Mouse (Mus musculus): ENCODE data around the gene Cyp2a5. TPM values are rescaled to one million over a fixed set of nuclear protein-coding genes. Genes with fewer than 3 reads are reported as not detected.
"Not testable (repeated sequence)": the region's sequence is repeated elsewhere in the genome, so short reads cannot be mapped to it uniquely, and the experiment has no call there.

The Cyp2a5 gene
- total RNA-seq (2021) = not detected

- DNase-seq (ENCODE audit: extremely low spot score in 1 of 2, low spot score in 1 of 2) = not testable (repeated sequence)
These were observed at the start of gene Cyp2a5 for GRCm38 (mm10) chr7:26835059-26835458. Gene Cyp2a5 (plus strand): TSS chr7:26835305.

GRCm38 (mm10) chr7:26786013-26786412, 49.1 kb upstream of the Cyp2a5 start:
- not testable (repeated sequence) for DNase-seq (ENCODE audit: extremely low spot score in 1 of 2, low spot score in 1 of 2)

DNA sequence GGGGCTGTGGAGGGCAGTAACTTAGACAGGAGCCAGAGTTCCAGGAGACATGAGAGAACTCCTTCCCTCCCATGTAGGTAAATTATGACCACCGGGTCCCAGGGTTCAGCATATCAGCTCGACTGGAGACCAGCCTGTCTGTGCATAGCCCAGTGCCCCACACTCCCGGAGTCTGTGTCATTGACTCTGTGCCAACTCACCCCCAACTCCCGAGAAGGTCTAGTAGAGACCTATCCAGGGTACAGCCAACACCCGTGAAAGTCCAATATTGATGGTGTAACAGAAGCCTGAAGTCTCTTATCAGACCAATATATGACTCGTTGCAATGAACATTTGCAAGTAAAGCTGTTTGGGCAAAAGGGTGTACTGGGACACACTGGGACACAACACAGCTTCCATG, 45.1 kb upstream of the Cyp2a5 start:
- no peak for DNase-seq (ENCODE audit: extremely low spot score in 1 of 2, low spot score in 1 of 2)

DNA sequence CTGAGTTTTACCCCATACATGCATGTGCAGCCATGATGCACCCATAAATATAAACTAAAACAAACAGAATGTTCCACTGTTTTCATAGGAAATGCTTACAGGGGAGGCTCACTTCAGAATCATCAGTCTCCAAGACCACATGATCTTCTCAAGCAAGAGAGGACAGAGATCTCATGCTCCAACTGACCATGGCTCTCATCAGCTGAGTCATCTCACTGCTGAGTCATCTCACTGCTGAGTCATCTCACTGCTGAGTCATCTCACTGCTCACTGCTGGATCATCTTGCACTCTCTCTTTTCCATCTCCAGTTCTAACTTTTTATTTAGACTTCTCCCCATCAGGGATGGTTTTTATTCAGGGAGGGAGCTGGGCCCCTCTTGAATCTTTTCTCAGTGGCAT, 35.0 kb upstream of the Cyp2a5 start:
- DNase-seq (ENCODE audit: extremely low spot score in 1 of 2, low spot score in 1 of 2) = no peak

- DNase-seq (ENCODE audit: extremely low spot score in 1 of 2, low spot score in 1 of 2) = no peak
These were observed 34.1 kb upstream of the Cyp2a5 start for GRCm38 (mm10) chr7:26800996-26801395.

DNA sequence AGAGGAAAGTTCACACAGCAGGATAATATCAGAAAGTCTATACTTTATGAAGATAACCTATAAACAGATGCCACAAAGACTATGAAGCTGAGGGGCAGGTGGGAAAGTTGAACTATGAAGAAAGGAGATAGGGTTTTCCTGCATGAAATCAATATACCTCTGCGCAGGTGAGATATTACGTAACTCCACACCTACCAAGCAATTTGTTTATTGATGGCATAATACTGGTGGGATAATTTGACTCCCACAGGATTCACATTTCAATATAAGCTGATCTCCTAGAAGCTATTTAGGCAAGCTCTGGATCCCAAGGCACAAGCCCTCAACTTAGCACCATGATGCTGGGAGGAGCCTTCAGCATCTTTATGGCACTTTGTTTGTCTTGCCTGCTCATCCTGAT, 26.5 kb upstream of the Cyp2a5 start, which contains the start of gene Cyp2g1:
Gene Cyp2g1 (plus strand): TSS at position 301 of the 400 bp plus-strand sequence.
- no peak for DNase-seq (ENCODE audit: extremely low spot score in 1 of 2, low spot score in 1 of 2)

DNA sequence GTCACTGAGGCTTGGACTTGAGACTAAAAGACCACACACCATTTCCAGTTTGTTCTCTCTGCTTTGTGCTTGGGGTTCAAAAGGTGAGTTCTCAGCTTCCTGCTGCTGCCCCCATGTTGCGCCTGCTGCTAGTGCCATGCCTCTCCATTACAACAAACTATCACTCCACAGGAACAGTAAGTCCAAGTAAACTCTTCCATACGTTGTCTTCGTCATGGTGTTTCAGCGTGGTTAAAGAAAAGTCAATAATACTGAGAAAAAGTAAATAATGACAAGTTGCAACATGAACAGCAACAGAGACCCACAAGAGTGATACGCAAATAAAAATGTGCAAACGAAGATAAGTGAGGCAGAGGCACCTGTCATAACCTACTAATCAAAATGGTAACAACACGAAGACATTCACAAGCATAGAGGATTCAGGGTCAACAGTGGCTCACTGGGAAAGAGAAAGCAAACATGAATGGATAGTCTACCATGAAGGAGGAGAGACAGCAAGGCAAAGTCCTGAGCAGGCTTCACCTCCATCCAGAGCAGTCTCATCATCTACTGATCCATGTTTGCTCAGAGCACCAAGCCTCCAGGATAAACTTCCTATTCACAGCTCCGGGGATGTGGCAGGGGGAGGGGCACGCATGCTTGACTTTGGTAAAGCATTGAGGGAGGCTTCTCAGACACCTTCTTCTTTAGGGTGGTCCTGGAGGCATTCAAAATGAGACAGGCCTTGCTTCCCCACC, 3.4 kb upstream of the Cyp2a5 start:
- DNase-seq (ENCODE audit: extremely low spot score in 1 of 2, low spot score in 1 of 2) = not testable (repeated sequence)

DNA sequence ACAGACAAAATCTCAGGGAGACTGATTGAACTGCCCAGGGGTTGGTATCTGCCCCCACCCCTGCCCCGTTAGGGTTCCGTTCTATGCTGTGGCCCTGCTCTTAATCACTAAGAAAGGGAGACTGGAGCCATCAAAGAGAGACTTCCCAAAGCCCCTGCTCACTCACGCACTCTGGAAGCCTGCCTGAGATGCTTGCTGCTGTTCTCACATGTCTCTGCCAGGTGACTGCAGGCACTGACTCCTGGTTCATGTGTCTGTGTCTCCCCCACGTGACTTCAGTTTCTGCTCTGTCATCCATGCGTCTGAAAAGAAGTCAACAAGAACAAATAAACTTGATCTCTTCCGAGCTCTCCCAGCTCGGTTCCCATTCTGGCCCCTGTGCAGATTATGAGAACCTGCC, 2.4 kb upstream of the Cyp2a5 start:
- not testable (repeated sequence) for DNase-seq (ENCODE audit: extremely low spot score in 1 of 2, low spot score in 1 of 2)

GRCm38 (mm10) chr7:26843400-26843799, 8.3 kb downstream of the Cyp2a5 start:
- not testable (repeated sequence) for DNase-seq (ENCODE audit: extremely low spot score in 1 of 2, low spot score in 1 of 2)

- DNase-seq (ENCODE audit: extremely low spot score in 1 of 2, low spot score in 1 of 2) = not testable (repeated sequence)
These were observed 15.0 kb downstream of the Cyp2a5 start for GRCm38 (mm10) chr7:26850063-26850462.

DNA sequence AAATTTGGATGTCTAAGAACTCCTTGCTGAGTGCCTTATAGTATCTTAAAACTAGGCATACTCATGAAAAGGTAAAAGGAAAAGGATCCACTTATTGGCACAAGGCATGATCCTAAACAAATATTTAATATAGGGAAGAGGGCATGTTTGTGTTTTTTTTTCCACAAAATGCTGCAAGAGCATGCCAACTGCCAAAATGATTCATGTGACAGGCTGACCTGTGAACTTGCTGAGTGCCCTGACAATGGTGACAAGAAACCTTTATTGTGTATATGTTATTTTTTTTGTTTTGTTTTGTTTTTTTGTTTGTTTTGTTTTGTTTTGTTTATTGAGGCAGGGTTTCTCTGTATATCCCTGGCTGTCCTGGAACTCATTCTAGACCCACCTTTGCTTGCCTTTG, 43.5 kb downstream of the Cyp2a5 start:
- DNase-seq (ENCODE audit: extremely low spot score in 1 of 2, low spot score in 1 of 2) = not testable (repeated sequence)

- not testable (repeated sequence) for DNase-seq (ENCODE audit: extremely low spot score in 1 of 2, low spot score in 1 of 2)
These were observed 45.5 kb downstream of the Cyp2a5 start for GRCm38 (mm10) chr7:26880600-26880999.

Other genes starting within 250 kb of the Cyp2a5 start
- gene Vmn1r185, start 216.8 kb upstream of the Cyp2a5 start, total RNA-seq (2021) = not detected
- not detected for gene Cyp2b23, start 148.9 kb upstream of the Cyp2a5 start, total RNA-seq (2021)
- not detected for gene Cyp2b19, start 78.2 kb upstream of the Cyp2a5 start, total RNA-seq (2021)
- gene Cyp2g1, start 26.4 kb upstream of the Cyp2a5 start, total RNA-seq (2021) = not detected
- not detected for gene Cyp2a22, start 104.1 kb downstream of the Cyp2a5 start, total RNA-seq (2021)
- not detected for gene Cyp2a12, start 193.8 kb downstream of the Cyp2a5 start, total RNA-seq (2021)

All from layer of hippocampus, postnatal 25 days (tissue).